Mouse (Mus musculus): ENCODE data around the gene Dnaja4.

DNA sequence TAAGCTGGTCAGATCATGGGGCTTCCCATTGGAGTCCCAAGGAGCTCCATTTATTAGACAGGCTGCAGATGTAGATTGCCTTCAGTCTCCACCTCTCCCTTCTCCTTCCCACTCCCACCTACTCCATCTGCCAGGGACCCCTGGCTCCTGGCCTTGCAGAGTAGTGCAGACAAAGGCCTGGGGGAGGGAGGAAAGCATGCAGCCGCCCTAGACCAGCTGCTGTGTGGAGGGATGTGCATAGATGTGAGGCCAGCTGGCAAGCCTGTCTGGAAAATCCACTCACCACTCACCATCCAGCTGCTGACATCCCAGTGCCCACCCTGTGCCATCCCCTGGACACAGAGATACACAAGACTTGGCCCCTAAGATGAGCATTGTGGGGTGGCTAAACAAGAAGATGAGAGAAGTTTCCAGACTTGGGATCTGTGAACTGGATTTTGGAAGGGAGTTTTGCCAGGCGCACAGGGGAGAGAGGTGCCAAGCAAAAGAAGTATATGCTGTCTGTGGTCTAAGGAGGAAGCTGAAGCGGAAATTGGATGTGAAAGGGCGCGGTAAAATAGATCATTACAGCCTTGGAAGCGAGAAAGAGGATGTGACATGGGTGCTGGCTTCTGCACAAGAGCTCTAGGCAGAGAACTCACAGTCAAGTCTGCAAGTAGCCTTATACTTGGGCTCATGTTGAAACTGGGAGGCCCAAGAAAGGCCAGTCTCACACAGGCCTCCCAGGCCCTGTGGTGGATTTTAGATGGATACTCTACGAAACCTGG, 51.7 kb downstream of the Dnaja4 start:
- TF ChIP-seq CTCF (IDR thresholded peaks at IDR 0.05; ENCODE audit: insufficient read depth, low read depth, low read length), result no peak
- no peak for TF ChIP-seq POLR2A (IDR thresholded peaks at IDR 0.05; ENCODE audit: insufficient read depth, low read depth, low read length)
